Mouse (Mus musculus) hindbrain, embryonic 16.5 days (tissue): ENCODE results near the gene F8. TPM values are rescaled to one million over a fixed set of nuclear protein-coding genes. Genes with fewer than 3 reads are reported as not detected.
"Not testable (repeated sequence)": the region's sequence is repeated elsewhere in the genome, so short reads cannot be mapped to it uniquely, and the experiment has no call there.

ENCODE experiments used
- ATAC-seq: fragments of 200-750 bp; cut with Nextera tagmentation; 2 replicates; pipeline ENCODE4 v1.8.0; 2017; ENCODE audit warnings: moderate TSS enrichment, moderate library complexity
- H3K27ac ChIP-seq: fragments of 300-500 bp; sonication (generic); 2 replicates; pipeline ENCODE4 v1.5.1; 2014; ENCODE audit warnings: low read depth, mild to moderate bottlenecking, control low read depth, low read length, moderate library complexity
- H3K27me3 ChIP-seq: fragments of 300-500 bp; sonication (generic); replicated peaks from 2 replicates; pipeline ENCODE4 v1.6.1; 2014; ENCODE audit warnings: low read length; ENCODE audit not compliant: control insufficient read depth, insufficient read depth
- H3K36me3 ChIP-seq: fragments of 300-500 bp; sonication (generic); 2 replicates; pipeline ENCODE4 v1.6.1; 2014; ENCODE audit warnings: mild to moderate bottlenecking, low read length, moderate library complexity, mixed read lengths; ENCODE audit not compliant: control insufficient read depth, insufficient read depth
- H3K4me1 ChIP-seq: fragments of 300-500 bp; sonication (generic); 2 replicates; pipeline ENCODE4 v1.6.1; 2014; ENCODE audit warnings: low read depth, low read length; ENCODE audit not compliant: control insufficient read depth, insufficient read depth
- H3K4me2 ChIP-seq: fragments of 300-500 bp; sonication (generic); 2 replicates; pipeline ENCODE4 v1.6.1; 2014; ENCODE audit warnings: mild to moderate bottlenecking, low read length, control low read depth, moderate library complexity
- H3K4me3 ChIP-seq: fragments of 300-500 bp; sonication (generic); 2 replicates; pipeline ENCODE4 v1.5.1; 2014; ENCODE audit warnings: mild to moderate bottlenecking, low read length, control low read depth, moderate library complexity
- H3K9ac ChIP-seq: fragments of 300-500 bp; sonication (generic); 2 replicates; pipeline ENCODE4 v1.6.1; 2014; ENCODE audit warnings: low read depth, mild to moderate bottlenecking, control low read depth, low read length, moderate library complexity
- H3K9me3 ChIP-seq: fragments of 300-500 bp; sonication (generic); 2 replicates; pipeline ENCODE4 v1.6.1; 2014; ENCODE audit warnings: mild to moderate bottlenecking, low read length, moderate library complexity; ENCODE audit not compliant: control insufficient read depth
- WGBS: fragments of 180-500 bp; shearing (Covaris S2); extraction: QIAGEN DNeasy Blood & Tissue Kit; methylation state at CpG from one replicate; pipeline ENCODE4 v1.1.7; 2014; 5-methylcytosine and 5-hydroxymethylcytosine counted together
- polyA plus RNA-seq: library from polyadenylated mRNA; unstranded; fragments of >200 nt; fragmentation: Nextera tagmentation; extraction: Ambion mirVana; gene quantifications from 2 replicates; pipeline ENCODE4 v1.2.1, GENCODE M21; 2015

Gene F8
- polyA plus RNA-seq, 1 experiment from 2014 or later, result 2.3 TPM

DNA sequence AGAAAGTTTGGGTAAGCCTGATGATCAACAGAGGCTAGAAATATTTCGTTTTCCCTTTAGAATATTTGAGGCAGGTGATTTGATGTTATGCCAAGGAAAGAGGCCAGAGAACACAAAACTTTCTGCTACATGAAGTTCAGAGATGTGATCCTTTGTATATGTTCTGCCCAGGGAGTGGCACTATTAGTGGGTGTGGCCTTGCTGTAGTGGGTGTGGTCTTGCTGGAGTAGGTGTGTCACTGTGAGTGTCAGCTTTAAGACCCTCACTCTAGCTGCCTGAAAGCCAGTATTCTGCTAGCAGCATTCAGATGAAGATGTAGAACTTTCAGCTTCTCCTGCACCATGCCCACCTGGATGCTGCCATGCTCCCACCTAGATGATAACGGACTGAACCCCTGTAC is 232.1 kb downstream of the F8 start:
- no peaks in the 10 kb centered on the region for H3K4me1 ChIP-seq
- no peak for ATAC-seq
- H3K36me3 ChIP-seq, result no peaks in the 10 kb centered on the region
- WGBS, result 85% methylated on average over 2 of the region's 2 CpGs
- no peak overlapping the region for H3K27ac ChIP-seq
- H3K9ac ChIP-seq, result no peak overlapping the region
- no peaks in the 10 kb centered on the region for H3K9me3 ChIP-seq
- H3K4me3 ChIP-seq, result no peak overlapping the region
- H3K4me2 ChIP-seq, result no peak overlapping the region
- H3K27me3 ChIP-seq, result no peaks in the 10 kb centered on the region

- Histone ChIP-seq H3K27ac (no peak overlapping the region), H3K9ac (no peak overlapping the region), H3K36me3 (no peaks in the 10 kb centered on the region), H3K4me3 (no peak overlapping the region), H3K4me1 (no peaks in the 10 kb centered on the region), H3K4me2 (no peak overlapping the region), H3K9me3 (no peaks in the 10 kb centered on the region), H3K27me3 (no peaks in the 10 kb centered on the region)
- no peak for ATAC-seq
- WGBS, result 87% methylated on average over 4 of the region's 4 CpGs
Observed at GRCm38 (mm10) chrX:75148414-75148813, 234.0 kb downstream of the F8 start.

DNA sequence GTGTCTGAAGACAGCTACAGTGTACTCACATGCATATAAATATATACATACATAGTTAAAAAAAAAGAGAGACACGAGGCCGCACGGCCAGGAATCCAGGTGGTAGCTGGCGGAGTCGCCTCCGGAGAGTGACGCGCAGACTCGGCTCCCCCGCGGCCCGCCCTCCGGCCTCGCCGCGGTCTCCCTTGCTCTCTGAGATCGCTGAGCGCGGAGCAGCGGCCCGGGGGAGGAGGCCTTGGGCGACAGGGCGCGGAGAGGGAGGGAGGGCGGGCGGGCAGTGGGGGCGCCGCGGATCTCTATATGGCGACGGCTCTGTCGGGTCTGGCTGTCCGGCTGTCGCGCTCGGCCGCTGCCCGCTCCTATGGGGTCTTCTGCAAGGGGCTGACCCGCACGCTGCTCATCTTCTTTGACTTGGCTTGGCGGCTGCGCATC is 239.3 kb downstream of the F8 start:
- Histone ChIP-seq H3K4me2 (peak overlapping the region; percentile 66), H3K9ac (peak overlapping the region; percentile 45; the same call in 1 of the 2 replicates), H3K4me3 (peak overlapping the region; percentile 40)
- not testable (repeated sequence) for H3K27ac ChIP-seq, H3K9me3 ChIP-seq, H3K27me3 ChIP-seq, H3K4me1 ChIP-seq, H3K36me3 ChIP-seq
- ATAC-seq, result peak; percentile 73; the same call in 1 of the 2 replicates
- WGBS, result 35% methylated on average over 23 of the region's 42 CpGs

- Histone ChIP-seq H3K27ac (no peak overlapping the region), H3K9me3 (no peaks in the 10 kb centered on the region), H3K36me3 (no peaks in the 10 kb centered on the region), H3K4me2 (no peak overlapping the region), H3K9ac (no peak overlapping the region), H3K4me1 (no peaks in the 10 kb centered on the region), H3K27me3 (no peaks in the 10 kb centered on the region), H3K4me3 (no peak overlapping the region)
- 98% methylated on average over 2 of the region's 2 CpGs for WGBS
- no peak for ATAC-seq
Observed at GRCm38 (mm10) chrX:75138182-75138581, 244.2 kb downstream of the F8 start.

DNA sequence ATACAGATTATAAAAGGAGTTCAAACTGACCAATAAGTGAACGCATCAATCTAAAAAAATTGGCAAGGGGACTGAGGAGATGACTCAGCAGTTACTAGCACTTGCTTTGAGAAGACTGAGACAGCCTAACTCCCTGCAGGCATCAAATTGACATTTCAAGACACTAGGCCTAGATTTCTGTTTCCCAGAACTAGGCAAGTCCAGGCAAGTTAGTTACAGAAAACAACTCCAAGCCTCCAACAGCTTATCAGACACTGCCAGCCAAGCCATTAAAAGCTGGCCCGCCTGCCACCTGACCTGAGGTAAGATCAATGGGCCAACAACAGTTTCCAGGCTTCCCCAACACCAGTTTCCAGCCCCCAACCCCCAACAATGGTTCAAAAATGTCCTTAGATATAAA is 244.7 kb downstream of the F8 start:
- H3K4me3 ChIP-seq, result no peak overlapping the region
- WGBS, result 91% methylated on average over 2 of the region's 2 CpGs
- no peak for ATAC-seq

GRCm38 (mm10) chrX:75136938-75137337 is 245.5 kb downstream of the F8 start:
- Histone ChIP-seq H3K9me3 (no peaks in the 10 kb centered on the region), H3K4me2 (no peak overlapping the region), H3K36me3 (no peaks in the 10 kb centered on the region), H3K9ac (no peak overlapping the region), H3K27ac (no peak overlapping the region), H3K4me3 (no peak overlapping the region), H3K4me1 (no peaks in the 10 kb centered on the region), H3K27me3 (no peaks in the 10 kb centered on the region)
- ATAC-seq, result no peak

More for the DNA sequence above, 244.7 kb downstream of the F8 start:
- no peak overlapping the region for H3K9ac ChIP-seq
- H3K27me3 ChIP-seq, result no peaks in the 10 kb centered on the region
- H3K4me1 ChIP-seq, result no peaks in the 10 kb centered on the region
- no peaks in the 10 kb centered on the region for H3K9me3 ChIP-seq
- no peak overlapping the region for H3K27ac ChIP-seq
- H3K36me3 ChIP-seq, result no peaks in the 10 kb centered on the region
- no peak overlapping the region for H3K4me2 ChIP-seq

GRCm38 (mm10) chrX:75130467-75131160 is 251.8 kb downstream of the F8 start, which contains the start of gene Mpp1:
Gene Mpp1, minus strand, starts transcription at chrX:75131016.
- no peaks in the 10 kb centered on the region for H3K27me3 ChIP-seq
- H3K4me3 ChIP-seq, result peak within 1 kb of the TSS; percentile 56
- no peaks in the 10 kb centered on the region for H3K36me3 ChIP-seq
- H3K9ac ChIP-seq, result peak within 1 kb of the TSS; percentile 72
- no peaks in the 10 kb centered on the region for H3K4me1 ChIP-seq
- no peaks in the 10 kb centered on the region for H3K9me3 ChIP-seq
- H3K27ac ChIP-seq, result peak within 1 kb of the TSS; percentile 51; the same call in 1 of the 2 replicates
- peak within 1 kb of the TSS; percentile 69 for H3K4me2 ChIP-seq
- peak; percentile 100 for ATAC-seq
- WGBS, result 17% methylated on average over 34 of the region's 36 CpGs

DNA sequence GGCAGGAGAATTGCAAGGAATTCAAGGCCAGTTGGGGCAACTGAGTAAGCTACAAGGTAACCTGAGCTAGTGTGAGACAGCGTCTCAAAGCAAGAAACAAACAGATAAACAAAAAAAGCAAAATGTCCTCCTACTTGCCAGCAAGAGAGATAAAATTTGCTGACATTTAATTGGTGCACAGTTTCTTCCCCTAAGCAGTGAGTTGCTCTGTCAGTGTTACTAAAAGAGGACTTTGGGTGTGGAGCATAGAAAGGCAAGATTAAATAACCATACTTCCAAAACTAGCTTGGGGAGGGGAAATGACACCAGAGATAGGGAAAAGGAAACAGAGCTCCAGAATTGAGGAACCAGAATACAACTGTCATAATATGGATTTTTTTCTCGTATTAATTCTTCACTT is 252.9 kb downstream of the F8 start:
- Histone ChIP-seq H3K9me3 (no peaks in the 10 kb centered on the region), H3K36me3 (no peaks in the 10 kb centered on the region), H3K4me3 (no peak overlapping the region), H3K27me3 (no peaks in the 10 kb centered on the region), H3K4me1 (no peaks in the 10 kb centered on the region), H3K27ac (no peak overlapping the region), H3K9ac (no peak overlapping the region), H3K4me2 (peak overlapping the region; percentile 5; the same call in 1 of the 2 replicates)
- 78% methylated on average over 2 of the region's 2 CpGs for WGBS
- ATAC-seq, result no peak

DNA sequence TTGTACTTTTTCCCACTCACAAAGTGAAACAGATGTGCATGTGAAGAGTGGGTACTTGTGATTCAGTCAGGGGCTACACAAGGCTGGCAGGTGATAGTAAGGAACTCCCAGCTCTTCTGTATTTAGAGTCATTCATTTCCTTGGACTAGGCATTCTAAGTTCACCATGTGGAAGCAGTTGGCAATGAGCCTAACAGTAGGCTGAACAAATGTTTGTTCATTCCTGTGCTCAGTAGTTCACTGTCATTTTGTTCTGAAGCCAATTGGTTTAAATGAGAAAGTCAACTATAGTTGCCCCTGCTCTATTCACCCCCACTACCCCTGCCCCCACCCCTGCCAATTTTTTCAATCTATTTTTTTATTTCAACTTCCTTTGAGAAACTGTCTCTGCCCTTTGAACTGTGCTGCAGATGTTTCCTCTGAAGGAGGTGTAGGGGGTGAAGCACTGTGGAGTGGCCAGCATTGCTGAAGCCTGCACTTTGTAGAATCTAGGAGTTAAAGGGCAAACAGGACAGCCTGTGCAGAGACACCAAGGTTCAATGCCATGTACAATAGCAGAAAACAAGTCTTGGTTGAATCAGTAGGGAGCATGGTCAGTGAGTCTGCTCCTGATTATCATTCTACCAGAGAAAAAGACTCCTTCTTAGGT is 254.0 kb downstream of the F8 start:
- no peaks in the 10 kb centered on the region for H3K9me3 ChIP-seq
- no peak overlapping the region for H3K4me2 ChIP-seq

More for the DNA sequence above, 254.0 kb downstream of the F8 start:
- Histone ChIP-seq H3K36me3 (no peaks in the 10 kb centered on the region), H3K27me3 (no peaks in the 10 kb centered on the region), H3K4me3 (no peak overlapping the region), H3K4me1 (no peaks in the 10 kb centered on the region), H3K9ac (no peak overlapping the region), H3K27ac (no peak overlapping the region)
- ATAC-seq, result no peak
